Mouse (Mus musculus) adrenal gland (tissue): ENCODE results near the gene Sorcs2.

ENCODE experiments used
- intact Hi-C: fragments of 180-260 bp; cut with DNase I; formaldehyde crosslinking; loops from one replicate; pipeline ENCODE4 v1.15.1; 2025

Gene Sorcs2

DNA sequence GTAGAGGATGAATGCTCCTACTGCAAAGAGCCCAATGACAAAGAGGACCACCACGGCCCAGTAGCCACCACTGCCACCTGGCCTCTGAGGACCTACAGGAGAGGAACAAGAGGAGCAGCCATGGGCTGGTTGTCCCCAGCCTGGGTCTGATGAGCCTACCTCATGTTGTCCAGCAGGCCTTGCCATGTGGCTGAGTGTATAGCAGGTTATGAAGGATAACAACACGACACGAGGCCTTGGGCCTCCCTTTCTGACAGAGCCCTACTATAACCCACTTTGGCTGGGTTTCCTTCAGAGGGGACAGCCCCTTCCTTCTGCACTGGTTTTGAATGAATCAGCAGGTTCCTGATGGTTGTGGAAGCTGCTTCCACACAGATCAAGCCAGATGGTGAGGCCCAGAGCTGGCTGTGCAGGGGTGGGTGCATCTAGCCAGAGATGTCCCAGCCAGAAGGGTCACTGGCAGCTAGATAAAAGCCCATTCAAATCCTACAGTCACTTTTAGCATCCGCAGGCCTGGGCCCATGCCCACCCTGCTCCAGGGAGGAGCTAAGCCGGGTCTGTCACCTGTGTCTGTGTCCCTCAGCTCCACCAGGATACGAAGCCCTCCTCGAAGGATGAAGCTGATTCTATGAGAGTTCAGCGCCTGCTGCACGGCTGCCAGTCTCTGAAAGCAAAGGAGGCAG is 373.8 kb downstream of the Sorcs2 start:
- intact Hi-C loops: no loop called here

DNA sequence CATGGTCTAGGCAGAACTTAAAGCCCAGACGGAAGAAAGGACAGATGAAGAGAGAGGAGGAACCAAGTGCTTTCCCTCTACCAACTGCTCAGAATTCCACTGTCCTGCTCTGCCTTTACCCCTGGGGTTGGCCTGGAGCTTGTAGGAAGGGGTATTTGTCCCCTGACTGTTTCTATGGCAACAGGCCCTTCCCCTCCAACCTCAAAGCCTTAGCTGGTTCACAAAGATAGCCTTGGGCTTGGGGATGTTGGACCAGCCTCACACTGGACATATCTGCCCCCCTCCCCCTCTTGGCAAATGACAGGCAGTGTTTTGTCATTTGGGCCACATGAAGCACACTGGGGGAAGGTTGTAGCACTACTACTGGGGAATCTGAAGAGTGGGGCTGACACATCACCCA is 375.6 kb downstream of the Sorcs2 start:
- intact Hi-C loops: no loop called here

GRCm38 (mm10) chr5:36021091-36021490 is 376.8 kb downstream of the Sorcs2 start:
- intact Hi-C loops: no loop called here

DNA sequence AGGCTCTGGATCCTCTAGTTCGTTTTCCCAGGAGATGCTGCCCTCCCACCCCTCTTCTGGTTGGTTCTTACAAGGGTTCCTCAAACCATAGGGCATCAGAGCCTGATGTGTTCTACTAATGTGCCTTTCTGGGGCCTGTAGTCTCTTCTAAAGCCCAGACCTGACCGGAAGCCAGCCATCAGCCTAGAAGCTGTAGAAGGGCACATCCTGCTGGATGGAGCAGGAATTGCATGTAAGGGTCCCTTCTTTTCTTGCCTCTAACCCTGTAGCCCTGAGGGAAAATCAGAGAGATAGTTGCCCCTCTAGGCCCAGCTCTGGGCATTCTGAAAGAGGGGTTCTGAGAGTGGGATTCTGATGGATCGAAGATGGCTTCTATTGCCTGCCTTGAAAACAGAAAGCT is 379.6 kb downstream of the Sorcs2 start:
- intact Hi-C loops: no loop called here

DNA sequence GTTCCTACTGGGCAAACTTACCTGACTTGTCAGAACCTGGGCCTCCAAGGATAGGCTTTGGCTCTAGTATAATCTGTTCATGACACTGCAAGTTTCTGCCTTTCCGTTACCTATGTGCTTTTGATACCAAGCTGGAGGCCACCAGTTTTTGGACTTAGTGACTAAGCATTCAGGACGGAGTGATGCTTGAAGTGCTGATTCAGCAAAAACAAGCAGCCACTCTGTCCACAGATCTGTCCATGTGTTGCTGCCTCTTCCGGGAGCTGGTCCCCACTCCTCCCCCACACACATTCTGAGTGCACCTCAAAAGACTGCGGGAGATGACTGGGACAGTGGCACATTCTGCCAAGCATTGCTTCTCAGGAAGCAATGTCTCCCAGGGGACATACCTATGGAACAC is 388.5 kb downstream of the Sorcs2 start:
- intact Hi-C loops: no loop called here

GRCm38 (mm10) chr5:36007649-36008048 is 390.3 kb downstream of the Sorcs2 start:
- intact Hi-C loops: no loop called here

- intact Hi-C loops: no loop called here
Measured at GRCm38 (mm10) chr5:36006586-36006985, 391.4 kb downstream of the Sorcs2 start.

- intact Hi-C loops: no loop called here
Measured at GRCm38 (mm10) chr5:36006106-36006505, 391.8 kb downstream of the Sorcs2 start.

DNA sequence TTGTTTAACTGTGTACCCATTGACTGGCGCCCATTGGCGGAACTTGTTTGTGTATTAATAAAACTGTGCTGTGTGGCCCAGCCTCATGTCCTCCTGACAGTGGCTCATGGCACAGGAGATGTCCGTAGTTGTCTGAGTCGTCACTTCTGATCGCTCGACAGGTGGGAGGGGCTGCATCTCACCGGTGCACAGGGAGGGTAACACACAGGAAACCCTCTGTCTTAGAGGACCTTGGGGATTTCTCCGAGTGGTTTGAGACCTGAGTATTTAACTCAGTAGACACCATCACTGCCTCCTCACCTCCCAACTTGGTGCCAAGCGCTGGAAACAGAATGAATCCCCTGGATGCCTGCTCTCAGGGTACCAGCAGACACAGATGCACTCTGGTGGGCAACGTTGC is 394.1 kb downstream of the Sorcs2 start:
- intact Hi-C loops: no loop called here

GRCm38 (mm10) chr5:35989986-35990735 is 407.8 kb downstream of the Sorcs2 start:
- intact Hi-C loops: no loop called here

DNA sequence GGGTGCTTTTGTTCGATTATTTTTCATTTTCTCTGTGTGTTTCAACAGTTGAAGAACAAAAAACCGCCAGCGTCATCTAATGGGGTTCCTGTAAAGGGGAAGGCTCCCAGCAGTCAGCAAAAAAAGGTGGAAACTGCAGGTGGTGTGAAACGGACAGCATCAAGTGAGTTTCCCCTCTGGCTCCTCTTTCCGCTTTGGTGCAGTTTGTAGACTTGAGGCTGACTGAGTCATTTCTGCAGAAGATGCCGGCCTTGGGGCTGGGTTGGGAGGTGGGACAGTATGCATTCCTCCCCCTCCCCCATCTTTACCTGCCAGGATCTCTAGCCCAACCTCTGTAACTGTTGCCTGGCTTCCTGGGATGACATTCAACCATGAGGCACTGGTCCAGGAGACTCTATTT is 408.4 kb downstream of the Sorcs2 start:
- intact Hi-C loops: no loop called here

DNA sequence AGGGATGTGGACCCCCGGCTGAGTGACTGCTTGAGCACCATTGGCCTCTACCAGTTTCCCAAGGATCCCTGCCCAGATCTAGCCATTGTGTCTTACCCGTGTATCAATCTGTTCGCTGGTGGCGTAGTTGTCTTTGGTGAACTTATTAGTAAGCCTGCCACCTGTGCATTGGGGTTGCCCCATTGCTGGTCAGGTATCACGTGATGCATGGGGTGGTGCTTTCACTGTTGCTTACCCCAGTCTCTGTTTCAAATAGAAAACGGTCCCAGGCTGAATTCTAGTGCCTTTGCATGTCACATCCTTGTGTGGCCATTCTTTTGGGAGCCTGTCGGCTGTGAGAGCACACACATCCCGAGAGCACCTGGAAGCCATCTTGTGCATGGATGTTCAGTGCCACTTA is 409.9 kb downstream of the Sorcs2 start:
- intact Hi-C loops: no loop called here

DNA sequence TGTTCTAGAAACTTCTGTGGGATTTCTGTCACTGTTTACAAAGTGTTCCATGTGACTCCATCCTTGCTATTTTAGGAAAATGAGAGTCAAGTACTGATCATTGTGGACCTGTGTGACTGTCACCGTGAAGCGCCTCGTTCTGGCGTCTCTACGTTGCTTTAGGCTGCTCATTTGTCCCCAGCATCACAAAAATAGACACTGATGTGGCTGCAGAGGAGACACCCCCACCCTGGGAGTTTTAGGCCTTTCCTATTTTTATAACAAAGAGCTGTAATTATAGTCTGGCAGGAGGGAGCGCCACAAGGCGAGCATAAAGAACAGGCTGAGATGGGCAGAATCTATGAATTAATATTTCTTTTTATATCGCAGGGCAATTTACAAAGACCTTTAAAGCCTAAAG is 412.3 kb downstream of the Sorcs2 start:
- intact Hi-C loops: no loop called here

DNA sequence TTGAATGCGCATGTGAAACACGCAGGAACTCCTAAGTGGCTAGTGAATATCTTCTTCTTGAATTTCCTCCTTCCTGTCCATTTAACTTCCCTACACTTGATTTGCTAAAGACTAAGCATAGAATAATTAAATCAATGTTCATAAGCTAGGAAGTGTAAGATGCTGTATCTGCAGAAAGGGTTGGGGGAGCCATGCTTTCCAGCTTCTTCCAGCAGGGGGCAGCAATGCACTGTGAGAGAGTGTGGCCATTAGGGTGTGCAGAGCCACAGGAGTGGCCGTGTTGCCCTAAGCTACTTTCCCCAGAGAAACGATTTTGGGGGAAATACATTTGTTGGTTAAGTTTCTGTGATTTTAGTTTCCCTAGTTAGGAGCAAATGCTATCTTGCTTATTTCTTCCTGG is 416.0 kb downstream of the Sorcs2 start:
- intact Hi-C loops: loop anchor here (5.0 kb wide), 2 partner anchors 240 to 415 kb away; partner anchors contain the start of gene Sorcs2

DNA sequence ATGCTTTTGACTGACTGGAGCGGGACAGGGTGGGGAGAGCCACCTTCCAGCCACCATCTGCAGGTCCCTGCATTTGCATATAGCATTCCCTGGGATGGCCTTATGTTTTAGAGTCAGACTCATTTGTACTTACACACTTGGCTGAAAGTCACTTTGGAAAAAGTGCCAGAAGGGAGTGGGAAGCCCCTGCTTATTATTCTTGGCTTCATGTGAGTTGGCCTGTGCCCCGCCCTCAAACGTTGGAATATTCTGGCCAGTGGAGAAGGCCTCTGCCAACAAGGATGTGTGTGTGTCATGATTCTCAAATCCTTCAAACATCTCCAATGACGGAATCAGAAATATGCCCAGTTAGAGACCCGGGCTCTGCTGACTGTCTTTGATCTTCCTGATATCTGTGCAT is 416.6 kb downstream of the Sorcs2 start:
- intact Hi-C loops: loop anchor here (5.0 kb wide), 2 partner anchors 241 to 416 kb away; partner anchors contain the start of gene Sorcs2

GRCm38 (mm10) chr5:35980542-35980941 is 417.4 kb downstream of the Sorcs2 start:
- intact Hi-C loops: loop anchor here (5.0 kb wide), 2 partner anchors 242 to 417 kb away; partner anchors contain the start of gene Sorcs2

GRCm38 (mm10) chr5:35975681-35976080 is 422.3 kb downstream of the Sorcs2 start:
- intact Hi-C loops: loop anchor here (1.0 kb wide), 1 partner anchor 86 kb away; no protein-coding TSS in a partner anchor

GRCm38 (mm10) chr5:35974265-35974664 is 423.7 kb downstream of the Sorcs2 start:
- intact Hi-C loops: loop anchor here (5.0 kb wide), 1 partner anchor 107 kb away; no protein-coding TSS in a partner anchor

- intact Hi-C loops: loop anchor here (5.0 kb wide), 1 partner anchor 106 kb away; no protein-coding TSS in a partner anchor
Measured at GRCm38 (mm10) chr5:35973800-35974199, 424.1 kb downstream of the Sorcs2 start.

DNA sequence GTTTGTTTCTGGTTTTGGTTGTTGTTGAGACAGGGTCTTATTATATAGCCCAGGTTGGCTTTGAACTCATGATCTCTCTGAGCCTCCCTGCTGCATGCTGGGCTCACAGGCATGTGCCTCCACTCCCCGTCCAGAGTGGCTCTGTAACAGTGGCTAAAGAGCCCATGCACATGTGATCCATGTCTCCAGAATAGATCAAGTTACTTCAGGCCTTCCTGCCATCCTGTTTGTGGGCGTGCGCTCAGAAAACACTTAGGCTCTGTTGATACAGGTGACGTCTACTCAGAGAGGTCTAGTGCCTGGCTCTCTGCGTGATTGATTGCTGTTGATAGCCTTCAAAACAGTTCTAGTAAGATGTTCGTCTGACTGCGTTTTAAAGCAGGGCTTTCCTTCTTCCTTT is 425.2 kb downstream of the Sorcs2 start:
- intact Hi-C loops: loop anchor here (1.0 to 5.0 kb wide), 2 partner anchors 80 to 105 kb away; no protein-coding TSS in a partner anchor

DNA sequence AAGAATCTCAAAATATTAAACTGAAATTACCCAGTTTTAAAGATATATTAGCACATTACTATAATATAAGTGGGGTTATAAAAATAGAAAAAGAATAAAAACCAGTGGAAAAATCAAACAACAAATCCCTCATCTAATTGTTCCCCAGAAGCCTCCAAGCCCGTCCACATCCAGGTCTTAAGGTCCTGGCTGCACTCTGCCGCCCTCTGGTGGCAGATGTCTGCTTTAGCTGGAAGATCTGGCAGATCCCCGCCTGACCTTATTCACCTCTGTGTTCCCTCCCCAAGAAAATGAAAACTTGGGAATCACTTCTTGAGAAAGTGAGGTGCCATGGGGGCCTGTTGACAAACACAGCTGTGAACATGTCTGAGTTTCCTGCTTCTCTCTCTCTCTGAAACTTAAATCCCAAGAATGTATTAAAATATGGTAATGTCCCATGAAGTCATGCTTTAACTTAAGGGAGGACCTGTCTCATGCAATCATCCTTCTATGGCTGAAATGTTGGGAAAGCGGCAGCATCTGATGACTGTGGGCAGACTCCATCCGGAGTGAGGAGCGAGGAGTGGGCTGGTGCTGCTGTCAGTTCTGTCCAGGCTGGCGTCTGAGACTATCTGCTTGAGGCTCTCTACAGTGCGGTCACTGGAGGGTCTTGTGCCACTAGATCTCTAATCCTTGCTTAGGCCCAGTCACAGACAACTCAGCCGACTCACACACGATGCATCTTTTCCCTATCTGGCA is 425.9 kb downstream of the Sorcs2 start:
- intact Hi-C loops: loop anchor here (1.0 to 5.0 kb wide), 2 partner anchors 80 to 105 kb away; no protein-coding TSS in a partner anchor
